In genomic region chr19:44237471-44238006, GRCm38 (mm10) we compare ENCODE assay signal across 8 mouse cellular contexts. TPM values are rescaled to one million over a fixed set of nuclear protein-coding genes. Genes with fewer than 3 reads are reported as not detected.
DNase-seq lines count a peak whose midpoint lies in the region; ATAC-seq and TF ChIP-seq lines count a peak whose summit lies in the region.

No protein-coding gene starts in this region.

- no peak overlapping the region for H3K27ac ChIP-seq in forebrain, embryonic 11.5 days (ENCODE audit: low read depth, low read length)
- no peak overlapping the region for H3K27ac ChIP-seq in limb, embryonic 14.5 days (replicated peaks; ENCODE audit: low read depth, low read length)
- H3K27ac ChIP-seq in stomach, embryonic 14.5 days (ENCODE audit: low read length) = no peak overlapping the region

- no peak for DNase-seq in lung, adult 2 months
- no peak for DNase-seq in lung, postnatal 4 days
- peak; percentile 55 for DNase-seq in forebrain, embryonic 11.5 days (ENCODE audit: low spot score)
- DNase-seq in limb, embryonic 14.5 days (ENCODE audit: low spot score) = no peak
- no peak for DNase-seq in urinary bladder, postnatal 4 days (ENCODE audit: low spot score in 2 of 2)
- DNase-seq in kidney, postnatal 4 days = no peak
- no peak for DNase-seq in kidney, adult 9 months

- no peaks in the 10 kb centered on the region for H3K9me3 ChIP-seq in forebrain, embryonic 11.5 days (ENCODE audit: control insufficient read depth, low read length)
- no peaks in the 10 kb centered on the region for H3K9me3 ChIP-seq in limb, embryonic 14.5 days (ENCODE audit: control insufficient read depth, low read length)
- no peaks in the 10 kb centered on the region for H3K9me3 ChIP-seq in stomach, embryonic 14.5 days (ENCODE audit: control insufficient read depth, low read depth, low read length)

- peak overlapping the region; percentile 32 for H3K4me3 ChIP-seq in lung, adult 2 months (replicated peaks; ENCODE audit: extremely low read depth, low read depth, low read length)
- H3K4me3 ChIP-seq in forebrain, embryonic 11.5 days (ENCODE audit: low read depth, low read length) = no peak overlapping the region
- H3K4me3 ChIP-seq in limb, embryonic 14.5 days (replicated peaks; ENCODE audit: low read length) = peak overlapping the region; percentile 11; the same call in 1 of the 2 replicates
- peak overlapping the region; percentile 8; the same call in 1 of the 2 replicates for H3K4me3 ChIP-seq in stomach, embryonic 14.5 days (ENCODE audit: low read depth, low read length)

- WGBS in lung, adult 2 months = 17% methylated on average over 19 of the region's 19 CpGs
- WGBS in forebrain, embryonic 11.5 days = 21% methylated on average over 19 of the region's 19 CpGs
- WGBS in limb, embryonic 14.5 days = 17% methylated on average over 19 of the region's 19 CpGs
- WGBS in stomach, embryonic 14.5 days = 14% methylated on average over 19 of the region's 19 CpGs

- TF ChIP-seq POLR2A in lung, adult 2 months (IDR thresholded peaks at IDR 0.05; ENCODE audit: borderline replicate concordance, extremely low read depth, low read depth, low read length) = no peak
- no peak for TF ChIP-seq POLR2A in limb, embryonic 14.5 days (IDR thresholded peaks at IDR 0.05; ENCODE audit: borderline replicate concordance, extremely low read depth, insufficient read depth, insufficient read length)

- no peak for ATAC-seq in forebrain, embryonic 11.5 days (replicated peaks; ENCODE audit: low FRiP score)
- no peak for ATAC-seq in limb, embryonic 14.5 days (ENCODE audit: low FRiP score, low read depth)
- no peak for ATAC-seq in stomach, embryonic 14.5 days (ENCODE audit: insufficient number of reproducible peaks, insufficient read depth, low FRiP score, low read depth)

- no peaks in the 10 kb centered on the region for H3K36me3 ChIP-seq in forebrain, embryonic 11.5 days (ENCODE audit: control insufficient read depth, insufficient read depth, low read length)
- H3K36me3 ChIP-seq in limb, embryonic 14.5 days (ENCODE audit: control insufficient read depth, insufficient read depth, low read length) = no peaks in the 10 kb centered on the region
- no peaks in the 10 kb centered on the region for H3K36me3 ChIP-seq in stomach, embryonic 14.5 days (ENCODE audit: control insufficient read depth, insufficient read depth, low read length)

- no peaks in the 10 kb centered on the region for H3K4me1 ChIP-seq in lung, adult 2 months (ENCODE audit: control insufficient read depth, insufficient read depth, low read length)
- no peaks in the 10 kb centered on the region for H3K4me1 ChIP-seq in forebrain, embryonic 11.5 days (replicated peaks; ENCODE audit: control insufficient read depth, insufficient read depth, low read length)
- no peaks in the 10 kb centered on the region for H3K4me1 ChIP-seq in limb, embryonic 14.5 days (ENCODE audit: control insufficient read depth, insufficient read depth, low read length)
- H3K4me1 ChIP-seq in stomach, embryonic 14.5 days (ENCODE audit: control insufficient read depth, insufficient read depth, low read length) = no peaks in the 10 kb centered on the region

- H3K27me3 ChIP-seq in forebrain, embryonic 11.5 days (ENCODE audit: control insufficient read depth, insufficient read depth, low read length) = no peaks in the 10 kb centered on the region
- no peaks in the 10 kb centered on the region for H3K27me3 ChIP-seq in limb, embryonic 14.5 days (ENCODE audit: control insufficient read depth, insufficient read depth, low read length)
- H3K27me3 ChIP-seq in stomach, embryonic 14.5 days (ENCODE audit: control insufficient read depth, insufficient read depth, low read length) = no peaks in the 10 kb centered on the region

- H3K9ac ChIP-seq in forebrain, embryonic 11.5 days (ENCODE audit: low read length) = peak overlapping the region; percentile 50
- H3K9ac ChIP-seq in limb, embryonic 14.5 days (ENCODE audit: low read depth, low read length, severe bottlenecking) = no peak overlapping the region
- no peak overlapping the region for H3K9ac ChIP-seq in stomach, embryonic 14.5 days (replicated peaks; ENCODE audit: low read depth, low read length)

- TF ChIP-seq CTCF in lung, adult 2 months (IDR thresholded peaks at IDR 0.05; ENCODE audit: insufficient read depth, low read length) = no peak

- peak overlapping the region; percentile 39 for H3K4me2 ChIP-seq in forebrain, embryonic 11.5 days (ENCODE audit: low read depth, low read length, severe bottlenecking)
- peak overlapping the region; percentile 38 for H3K4me2 ChIP-seq in limb, embryonic 14.5 days (replicated peaks; ENCODE audit: low read depth, low read length, severe bottlenecking)
- peak overlapping the region; percentile 43 for H3K4me2 ChIP-seq in stomach, embryonic 14.5 days (replicated peaks; ENCODE audit: low read depth, low read length)

RNA-seq across cellular contexts. Expression of gene Scd3, which starts 34.5 kb away (rescaled TPM):
- 0.14 TPM in 1 of 2 replicates, not detected in the other for polyA plus RNA-seq in lung, adult 2 months (2012; rRNA removed)
- 0.49 TPM in 1 of 2 replicates, not detected in the other for polyA plus RNA-seq in forebrain, embryonic 11.5 days (2014; fragmentation: Nextera tagmentation; extraction: Ambion mirVana)
- not detected in 2 replicates for polyA plus RNA-seq in limb, embryonic 14.5 days (2012; rRNA removed)
- 0.21 TPM in 1 of 2 replicates, not detected in the other for polyA plus RNA-seq in limb, embryonic 14.5 days (2014; fragmentation: Nextera tagmentation; extraction: Ambion mirVana)
- 0.56 and 0.97 TPM in 2 replicates for polyA plus RNA-seq in stomach, embryonic 14.5 days (2014; fragmentation: Nextera tagmentation; extraction: Ambion mirVana)

RNA-seq across cellular contexts. Expression of gene Pkd2l1, which starts 45.3 kb away (rescaled TPM):
- polyA plus RNA-seq in lung, adult 2 months (2012; rRNA removed) = 0.03 and 0.06 TPM in 2 replicates
- 0.25 and 0.39 TPM in 2 replicates for polyA plus RNA-seq in forebrain, embryonic 11.5 days (2014; fragmentation: Nextera tagmentation; extraction: Ambion mirVana)
- 0.01 and 0.03 TPM in 2 replicates for polyA plus RNA-seq in limb, embryonic 14.5 days (2012; rRNA removed)
- polyA plus RNA-seq in limb, embryonic 14.5 days (2014; fragmentation: Nextera tagmentation; extraction: Ambion mirVana) = not detected in 2 replicates
- polyA plus RNA-seq in stomach, embryonic 14.5 days (2014; fragmentation: Nextera tagmentation; extraction: Ambion mirVana) = not detected in 2 replicates

RNA-seq across cellular contexts. Expression of gene Scd2, which starts 55.9 kb away (rescaled TPM):
- polyA plus RNA-seq in lung, adult 2 months (2012; rRNA removed) = 289 and 384 TPM in 2 replicates
- 433 and 466 TPM in 2 replicates for polyA plus RNA-seq in forebrain, embryonic 11.5 days (2014; fragmentation: Nextera tagmentation; extraction: Ambion mirVana)
- 274 and 383 TPM in 2 replicates for polyA plus RNA-seq in limb, embryonic 14.5 days (2012; rRNA removed)
- polyA plus RNA-seq in limb, embryonic 14.5 days (2014; fragmentation: Nextera tagmentation; extraction: Ambion mirVana) = 216 and 218 TPM in 2 replicates
- polyA plus RNA-seq in stomach, embryonic 14.5 days (2014; fragmentation: Nextera tagmentation; extraction: Ambion mirVana) = 237 and 282 TPM in 2 replicates
